Mouse (Mus musculus) kidney, postnatal 0 days (tissue): ENCODE results near the gene Ackr1. TPM values are rescaled to one million over a fixed set of nuclear protein-coding genes. Genes with fewer than 3 reads are reported as not detected.

Experiments used
- ATAC-seq: fragments of 200-750 bp; cut with Nextera tagmentation; replicated peaks from 2 replicates; pipeline ENCODE4 v1.8.0; 2017; ENCODE audit warnings: low read depth, moderate number of reproducible peaks, moderate TSS enrichment, moderate library complexity; ENCODE audit not compliant: low FRiP score
- DNase-seq: peaks from one replicate; pipeline ENCODE4 v3.0.0-alpha.2; 2016; ENCODE audit warnings: low spot score
- H3K27ac ChIP-seq: fragments of 300-500 bp; sonication (generic); 2 replicates; pipeline ENCODE4 v1.5.1; 2014; ENCODE audit warnings: mild to moderate bottlenecking
- H3K27me3 ChIP-seq: fragments of 300-500 bp; sonication (generic); 2 replicates; pipeline ENCODE4 v1.6.1; 2014; ENCODE audit warnings: low read length, mixed read lengths; ENCODE audit not compliant: insufficient read depth
- H3K36me3 ChIP-seq: fragments of 300-500 bp; sonication (generic); 2 replicates; pipeline ENCODE4 v1.6.1; 2014; ENCODE audit warnings: low read length, mixed read lengths; ENCODE audit not compliant: insufficient read depth
- H3K4me1 ChIP-seq: fragments of 300-500 bp; sonication (generic); replicated peaks from 2 replicates; pipeline ENCODE4 v1.6.1; 2014; ENCODE audit warnings: antibody characterized with exemption, low read length, mixed read lengths; ENCODE audit not compliant: insufficient read depth
- H3K4me2 ChIP-seq: fragments of 300-500 bp; sonication (generic); 2 replicates; pipeline ENCODE4 v1.6.1; 2014; ENCODE audit warnings: mild to moderate bottlenecking, low read length, moderate library complexity, mixed read lengths
- H3K4me3 ChIP-seq: fragments of 300-500 bp; sonication (generic); replicated peaks from 2 replicates; pipeline ENCODE4 v1.5.1; 2014; ENCODE audit warnings: low read depth, low read length
- H3K9ac ChIP-seq: fragments of 300-500 bp; sonication (generic); 2 replicates; pipeline ENCODE4 v1.6.1; 2014; ENCODE audit warnings: low read depth, low read length
- H3K9me3 ChIP-seq: fragments of 300-500 bp; sonication (generic); replicated peaks from 2 replicates; pipeline ENCODE4 v1.6.1; 2016; ENCODE audit warnings: low read length, inconsistent platforms, mixed read lengths
- CTCF ChIP-seq: IDR thresholded peaks from 2 replicates; pipeline ENCODE4 v1.5.1; 2016; ENCODE audit warnings: antibody characterized with exemption, low read depth, mild to moderate bottlenecking, moderate library complexity
- WGBS: fragments of 180-500 bp; shearing (Covaris S2); extraction: QIAGEN DNeasy Blood & Tissue Kit; methylation state at CpG from one replicate; pipeline ENCODE4 v1.1.7; 2014; 5-methylcytosine and 5-hydroxymethylcytosine counted together
- polyA plus RNA-seq: library from polyadenylated mRNA; unstranded; fragments of >200 nt; fragmentation: Nextera tagmentation; extraction: Ambion mirVana; gene quantifications from 2 replicates; pipeline ENCODE4 v1.2.1, GENCODE M21; 2015

The Ackr1 gene
- polyA plus RNA-seq, 1 experiment from 2014 or later: 0.13 TPM

GRCm38 (mm10) chr1:173337008-173337407 is 3.5 kb upstream of the Ackr1 start:
- ATAC-seq: no peak
- H3K36me3 ChIP-seq: no peaks in the 10 kb centered on the region
- DNase-seq: no peak
- no peak for TF ChIP-seq CTCF
- H3K4me1 ChIP-seq: no peaks in the 10 kb centered on the region
- no peak overlapping the region for H3K4me2 ChIP-seq
- no peaks in the 10 kb centered on the region for H3K9me3 ChIP-seq
- WGBS: 92% methylated on average over 10 of the region's 10 CpGs
- no peaks in the 10 kb centered on the region for H3K27me3 ChIP-seq
- no peak overlapping the region for H3K4me3 ChIP-seq
- H3K27ac ChIP-seq: no peak overlapping the region
- no peak overlapping the region for H3K9ac ChIP-seq

GRCm38 (mm10) chr1:173335903-173336302 is 2.4 kb upstream of the Ackr1 start:
- WGBS: 41% methylated on average over 11 of the region's 11 CpGs
- Histone ChIP-seq H3K27me3 (no peaks in the 10 kb centered on the region), H3K4me1 (no peaks in the 10 kb centered on the region), H3K4me3 (no peak overlapping the region), H3K4me2 (no peak overlapping the region), H3K9me3 (no peaks in the 10 kb centered on the region), H3K9ac (no peak overlapping the region), H3K27ac (no peak overlapping the region), H3K36me3 (no peaks in the 10 kb centered on the region)
- DNase-seq (no peak), ATAC-seq (no peak)
- no peak for TF ChIP-seq CTCF

GRCm38 (mm10) chr1:173332418-173332817 is 1.1 kb downstream of the Ackr1 start:
- Histone ChIP-seq H3K4me2 (no peak overlapping the region), H3K36me3 (no peaks in the 10 kb centered on the region), H3K27ac (no peak overlapping the region), H3K9ac (no peak overlapping the region), H3K27me3 (no peaks in the 10 kb centered on the region), H3K9me3 (no peaks in the 10 kb centered on the region), H3K4me3 (no peak overlapping the region), H3K4me1 (no peaks in the 10 kb centered on the region)
- WGBS: 91% methylated on average over 5 of the region's 5 CpGs
- DNase-seq (no peak), ATAC-seq (no peak)
- no peak for TF ChIP-seq CTCF

- DNase-seq (no peak), ATAC-seq (no peak)
- H3K4me3 ChIP-seq: no peak overlapping the region
- H3K4me2 ChIP-seq: no peak overlapping the region
- H3K27me3 ChIP-seq: no peaks in the 10 kb centered on the region
- 66% methylated on average over 5 of the region's 5 CpGs for WGBS
- no peak overlapping the region for H3K27ac ChIP-seq
- no peaks in the 10 kb centered on the region for H3K4me1 ChIP-seq
- no peak overlapping the region for H3K9ac ChIP-seq
- no peak for TF ChIP-seq CTCF
- no peaks in the 10 kb centered on the region for H3K36me3 ChIP-seq
- no peaks in the 10 kb centered on the region for H3K9me3 ChIP-seq
Observed at GRCm38 (mm10) chr1:173329743-173330142, 3.8 kb downstream of the Ackr1 start.

GRCm38 (mm10) chr1:173329185-173329584 is 4.4 kb downstream of the Ackr1 start:
- no peak overlapping the region for H3K4me2 ChIP-seq
- 53% methylated on average over 4 of the region's 4 CpGs for WGBS
- no peaks in the 10 kb centered on the region for H3K9me3 ChIP-seq
- no peak for ATAC-seq
- no peak overlapping the region for H3K27ac ChIP-seq
- H3K36me3 ChIP-seq: no peaks in the 10 kb centered on the region
- no peak for TF ChIP-seq CTCF
- H3K4me1 ChIP-seq: no peaks in the 10 kb centered on the region
- DNase-seq: no peak
- H3K9ac ChIP-seq: no peak overlapping the region
- H3K4me3 ChIP-seq: no peak overlapping the region
- no peaks in the 10 kb centered on the region for H3K27me3 ChIP-seq

- no peak for TF ChIP-seq CTCF
- 57% methylated on average over 8 of the region's 8 CpGs for WGBS
- no peaks in the 10 kb centered on the region for H3K36me3 ChIP-seq
- H3K4me3 ChIP-seq: no peak overlapping the region
- H3K4me2 ChIP-seq: no peak overlapping the region
- no peaks in the 10 kb centered on the region for H3K9me3 ChIP-seq
- no peaks in the 10 kb centered on the region for H3K4me1 ChIP-seq
- no peak overlapping the region for H3K27ac ChIP-seq
- no peak overlapping the region for H3K9ac ChIP-seq
- DNase-seq: no peak
- no peaks in the 10 kb centered on the region for H3K27me3 ChIP-seq
- no peak for ATAC-seq
Observed at GRCm38 (mm10) chr1:173328446-173328845, 5.1 kb downstream of the Ackr1 start.

GRCm38 (mm10) chr1:173326552-173326951 is 7.0 kb downstream of the Ackr1 start:
- Histone ChIP-seq H3K4me2 (no peak overlapping the region), H3K27ac (no peak overlapping the region), H3K27me3 (no peaks in the 10 kb centered on the region), H3K4me3 (no peak overlapping the region), H3K9me3 (no peaks in the 10 kb centered on the region), H3K9ac (no peak overlapping the region), H3K36me3 (no peaks in the 10 kb centered on the region), H3K4me1 (no peaks in the 10 kb centered on the region)
- no peak for ATAC-seq
- no peak for TF ChIP-seq CTCF
- no peak for DNase-seq
- WGBS: 64% methylated on average over 1 of the region's 1 CpGs
